Mouse (Mus musculus) embryo, embryonic 10.5 days (tissue): ENCODE data around the gene Runx2.

ENCODE experiments used
- DNase-seq: peaks from one replicate; pipeline ENCODE4 v3.0.0-alpha.2; 2015; ENCODE audit warnings: low spot score

Runx2 gene

GRCm38 (mm10) chr17:44713404-44713803 is 101.2 kb downstream of the Runx2 start:
- DNase-seq = no peak

- no peak for DNase-seq
Measured at GRCm38 (mm10) chr17:44709516-44710252, 104.9 kb downstream of the Runx2 start.

GRCm38 (mm10) chr17:44707956-44708355 is 106.6 kb downstream of the Runx2 start:
- no peak for DNase-seq

- DNase-seq = no peak
Measured at GRCm38 (mm10) chr17:44706531-44706930, 108.1 kb downstream of the Runx2 start.

- DNase-seq = no peak
Measured at GRCm38 (mm10) chr17:44702506-44703298, 111.9 kb downstream of the Runx2 start.

GRCm38 (mm10) chr17:44701531-44701930 is 113.1 kb downstream of the Runx2 start:
- no peak for DNase-seq

- no peak for DNase-seq
Measured at GRCm38 (mm10) chr17:44700326-44700725, 114.3 kb downstream of the Runx2 start.

GRCm38 (mm10) chr17:44697053-44697452 is 117.5 kb downstream of the Runx2 start:
- DNase-seq = no peak

GRCm38 (mm10) chr17:44693552-44693951 is 121.0 kb downstream of the Runx2 start:
- no peak for DNase-seq

GRCm38 (mm10) chr17:44691517-44691916 is 123.1 kb downstream of the Runx2 start:
- DNase-seq = no peak

- no peak for DNase-seq
Measured at GRCm38 (mm10) chr17:44690410-44691035, 124.1 kb downstream of the Runx2 start.

- no peak for DNase-seq
Measured at GRCm38 (mm10) chr17:44688306-44688705, 126.3 kb downstream of the Runx2 start.

GRCm38 (mm10) chr17:44685514-44685913 is 129.1 kb downstream of the Runx2 start:
- DNase-seq = no peak

- DNase-seq = no peak
Measured at GRCm38 (mm10) chr17:44683026-44683425, 131.6 kb downstream of the Runx2 start.

- no peak for DNase-seq
Measured at GRCm38 (mm10) chr17:44677782-44678181, 136.8 kb downstream of the Runx2 start.

GRCm38 (mm10) chr17:44672806-44673205 is 141.8 kb downstream of the Runx2 start:
- DNase-seq = no peak

GRCm38 (mm10) chr17:44671946-44672692 is 142.5 kb downstream of the Runx2 start:
- DNase-seq = no peak

GRCm38 (mm10) chr17:44669985-44670384 is 144.6 kb downstream of the Runx2 start:
- DNase-seq = no peak

- no peak for DNase-seq
Measured at GRCm38 (mm10) chr17:44667346-44667745, 147.3 kb downstream of the Runx2 start.

GRCm38 (mm10) chr17:44663872-44664271 is 150.7 kb downstream of the Runx2 start:
- DNase-seq = no peak

- DNase-seq = no peak
Measured at GRCm38 (mm10) chr17:44663208-44663607, 151.4 kb downstream of the Runx2 start.

- DNase-seq = no peak
Measured at GRCm38 (mm10) chr17:44662080-44662706, 152.4 kb downstream of the Runx2 start.
